Mouse (Mus musculus): ENCODE measurements around the gene Slc43a1. TPM values are rescaled to one million over a fixed set of nuclear protein-coding genes. Genes with fewer than 3 reads are reported as not detected.

Slc43a1 gene
- 3.6 and 4.3 TPM in 2 replicates for polyA plus RNA-seq (2012; rRNA removed)

DNA sequence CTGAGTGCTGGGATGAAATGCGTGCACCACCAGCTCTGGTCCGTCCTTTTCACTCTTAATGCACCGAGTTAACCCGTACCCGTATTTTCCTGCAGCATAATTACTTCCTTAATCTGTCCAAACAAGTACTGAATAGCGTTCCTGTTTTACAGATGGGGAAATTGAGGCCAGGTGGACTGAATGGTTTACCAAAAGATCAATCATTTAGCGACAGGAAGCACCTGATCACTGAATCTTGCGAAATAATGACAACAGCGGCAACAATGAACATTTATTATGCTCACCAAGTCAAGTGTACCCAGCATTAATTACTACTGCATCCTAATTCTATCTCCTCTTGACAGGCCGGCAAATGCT is at the start of gene Slc43a1:
Gene Slc43a1, plus strand, starts transcription at position 258 of the 357 bp plus-strand sequence.
- peak within 1 kb of the TSS; percentile 58 for H3K4me3 ChIP-seq (ENCODE audit: insufficient read depth, low read depth, low read length)
- DNase-seq: no peak
- H3K27ac ChIP-seq (ENCODE audit: insufficient read depth, low read depth, low read length): 0 out of 2 replicates have a peak within 1 kb of the TSS, but pooled peaks have one; percentile 36
- H3K4me1 ChIP-seq (ENCODE audit: control insufficient read depth, insufficient read depth, low read length): peaks cover 10% of the 10 kb centered on the region; the same call in 1 of the 2 replicates
- 42% methylated on average over 10 of the region's 10 CpGs for WGBS
- peaks cover 4% of the 10 kb centered on the region; the same call in 1 of the 2 replicates for H3K27me3 ChIP-seq (replicated peaks; ENCODE audit: control insufficient read depth, insufficient read depth, low read length)
- no peaks in the 10 kb centered on the region for H3K36me3 ChIP-seq (ENCODE audit: control insufficient read depth, insufficient read depth, low read length)
- TF ChIP-seq CTCF (conservative IDR thresholded peaks at IDR 0.05; ENCODE audit: insufficient read depth, insufficient read length, low read depth, low read length) (no peak), POLR2A (IDR thresholded peaks at IDR 0.05; ENCODE audit: low read depth, low read length) (no peak)

DNA sequence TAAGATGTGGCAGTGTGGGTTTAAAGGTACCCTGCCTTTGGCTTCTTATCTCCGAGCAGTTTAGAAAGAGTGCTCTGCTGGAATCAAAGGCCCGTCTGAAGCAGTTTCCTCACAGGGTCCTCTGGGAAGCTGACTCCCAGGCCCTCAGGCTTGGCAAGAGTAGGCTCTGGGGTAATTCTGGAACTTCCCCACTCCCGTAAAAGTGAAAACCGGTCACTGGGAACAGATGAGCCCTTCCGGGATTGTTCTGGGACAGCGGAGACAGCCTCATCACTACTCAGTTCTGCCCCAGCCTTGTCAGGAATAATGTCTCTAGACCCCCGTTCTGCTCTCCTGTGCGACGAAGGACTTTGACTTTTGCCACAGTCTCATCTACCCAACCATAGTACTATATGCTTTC is 48.2 kb upstream of the Slc43a1 start:
- no peak for DNase-seq
- H3K4me3 ChIP-seq (ENCODE audit: insufficient read depth, low read depth, low read length): no peak overlapping the region
- no peaks in the 10 kb centered on the region for H3K27me3 ChIP-seq (replicated peaks; ENCODE audit: control insufficient read depth, insufficient read depth, low read length)
- no peaks in the 10 kb centered on the region for H3K4me1 ChIP-seq (ENCODE audit: control insufficient read depth, insufficient read depth, low read length)
- no peaks in the 10 kb centered on the region for H3K36me3 ChIP-seq (ENCODE audit: control insufficient read depth, insufficient read depth, low read length)
- H3K27ac ChIP-seq (ENCODE audit: insufficient read depth, low read depth, low read length): no peak overlapping the region
- no peak for TF ChIP-seq POLR2A (IDR thresholded peaks at IDR 0.05; ENCODE audit: low read depth, low read length)
- no peak for TF ChIP-seq CTCF (conservative IDR thresholded peaks at IDR 0.05; ENCODE audit: insufficient read depth, insufficient read length, low read depth, low read length)
- 57% methylated on average over 9 of the region's 9 CpGs for WGBS

DNA sequence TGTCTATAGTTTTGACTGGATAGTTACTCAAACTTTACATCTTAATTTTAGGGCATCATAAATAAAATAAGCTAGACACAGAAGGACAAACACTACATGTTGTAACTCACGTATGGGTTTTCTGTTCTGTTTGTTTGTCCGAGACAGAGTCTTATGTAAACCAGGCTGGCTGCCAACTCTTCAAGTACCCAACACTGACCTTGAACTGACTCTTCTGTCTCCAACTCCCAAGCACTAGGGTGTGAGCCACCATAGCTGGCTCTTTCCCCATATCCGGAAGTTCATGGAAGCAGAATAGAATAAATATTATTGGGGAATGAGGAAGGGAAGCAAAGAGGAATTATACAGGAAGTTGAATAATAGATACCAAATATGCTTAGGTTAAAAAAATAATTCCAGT is 46.1 kb upstream of the Slc43a1 start:
- Histone ChIP-seq H3K4me3 (ENCODE audit: insufficient read depth, low read depth, low read length) (no peak overlapping the region), H3K4me1 (ENCODE audit: control insufficient read depth, insufficient read depth, low read length) (no peaks in the 10 kb centered on the region), H3K36me3 (ENCODE audit: control insufficient read depth, insufficient read depth, low read length) (no peaks in the 10 kb centered on the region), H3K27me3 (replicated peaks; ENCODE audit: control insufficient read depth, insufficient read depth, low read length) (no peaks in the 10 kb centered on the region), H3K27ac (ENCODE audit: insufficient read depth, low read depth, low read length) (no peak overlapping the region)
- TF ChIP-seq CTCF (conservative IDR thresholded peaks at IDR 0.05; ENCODE audit: insufficient read depth, insufficient read length, low read depth, low read length) (no peak), POLR2A (IDR thresholded peaks at IDR 0.05; ENCODE audit: low read depth, low read length) (no peak)
- WGBS: 43% methylated on average over 3 of the region's 3 CpGs
- DNase-seq: peak; percentile 25

DNA sequence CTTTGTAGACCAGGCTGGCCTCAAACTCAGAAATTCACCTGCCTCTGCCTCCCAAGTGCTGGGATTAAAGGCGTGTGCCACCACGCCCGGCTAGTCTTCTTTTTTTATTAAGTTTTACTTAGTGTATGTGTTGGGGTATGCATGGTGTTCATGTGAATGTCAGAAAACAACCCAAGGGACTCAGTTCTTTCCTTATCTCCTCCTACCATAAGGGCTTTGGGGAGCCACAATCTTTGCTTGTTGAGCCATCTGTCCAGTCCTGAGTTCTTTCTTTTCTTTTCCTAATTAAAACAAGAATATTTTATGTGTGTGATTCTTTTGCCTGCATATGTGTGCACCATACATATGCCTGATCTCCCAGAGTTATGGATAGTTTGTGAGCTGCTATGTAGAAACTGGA is 45.5 kb upstream of the Slc43a1 start:
- 83% methylated on average over 3 of the region's 3 CpGs for WGBS
- H3K36me3 ChIP-seq (ENCODE audit: control insufficient read depth, insufficient read depth, low read length): no peaks in the 10 kb centered on the region
- no peak for DNase-seq
- H3K27me3 ChIP-seq (replicated peaks; ENCODE audit: control insufficient read depth, insufficient read depth, low read length): no peaks in the 10 kb centered on the region
- no peak overlapping the region for H3K4me3 ChIP-seq (ENCODE audit: insufficient read depth, low read depth, low read length)
- TF ChIP-seq POLR2A (IDR thresholded peaks at IDR 0.05; ENCODE audit: low read depth, low read length) (no peak), CTCF (conservative IDR thresholded peaks at IDR 0.05; ENCODE audit: insufficient read depth, insufficient read length, low read depth, low read length) (no peak)
- H3K27ac ChIP-seq (ENCODE audit: insufficient read depth, low read depth, low read length): no peak overlapping the region
- no peaks in the 10 kb centered on the region for H3K4me1 ChIP-seq (ENCODE audit: control insufficient read depth, insufficient read depth, low read length)

DNA sequence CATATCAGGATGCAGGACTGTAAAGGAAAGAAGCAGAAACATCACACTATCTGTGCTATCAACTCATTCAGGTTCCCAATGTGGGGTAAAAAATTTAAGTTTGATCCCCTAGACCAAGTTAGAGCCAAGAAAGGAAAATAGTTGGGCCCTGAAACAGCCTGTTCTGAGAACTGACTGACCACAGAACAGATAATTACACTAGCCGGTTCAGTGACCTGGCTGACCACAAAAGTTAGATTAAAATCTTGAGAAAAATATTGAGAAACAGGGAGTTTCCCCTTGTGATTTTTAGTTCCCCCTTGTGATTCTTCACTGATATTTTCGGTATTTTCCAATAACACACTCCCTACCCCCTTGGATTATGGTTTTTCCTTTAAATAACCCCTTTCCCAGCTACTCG is 44.8 kb upstream of the Slc43a1 start:
- no peak overlapping the region for H3K4me3 ChIP-seq (ENCODE audit: insufficient read depth, low read depth, low read length)
- TF ChIP-seq CTCF (conservative IDR thresholded peaks at IDR 0.05; ENCODE audit: insufficient read depth, insufficient read length, low read depth, low read length) (no peak), POLR2A (IDR thresholded peaks at IDR 0.05; ENCODE audit: low read depth, low read length) (no peak)
- H3K27me3 ChIP-seq (replicated peaks; ENCODE audit: control insufficient read depth, insufficient read depth, low read length): no peaks in the 10 kb centered on the region
- DNase-seq: no peak
- H3K27ac ChIP-seq (ENCODE audit: insufficient read depth, low read depth, low read length): no peak overlapping the region
- H3K36me3 ChIP-seq (ENCODE audit: control insufficient read depth, insufficient read depth, low read length): no peaks in the 10 kb centered on the region
- WGBS: 82% methylated on average over 3 of the region's 3 CpGs
- H3K4me1 ChIP-seq (ENCODE audit: control insufficient read depth, insufficient read depth, low read length): no peaks in the 10 kb centered on the region

DNA sequence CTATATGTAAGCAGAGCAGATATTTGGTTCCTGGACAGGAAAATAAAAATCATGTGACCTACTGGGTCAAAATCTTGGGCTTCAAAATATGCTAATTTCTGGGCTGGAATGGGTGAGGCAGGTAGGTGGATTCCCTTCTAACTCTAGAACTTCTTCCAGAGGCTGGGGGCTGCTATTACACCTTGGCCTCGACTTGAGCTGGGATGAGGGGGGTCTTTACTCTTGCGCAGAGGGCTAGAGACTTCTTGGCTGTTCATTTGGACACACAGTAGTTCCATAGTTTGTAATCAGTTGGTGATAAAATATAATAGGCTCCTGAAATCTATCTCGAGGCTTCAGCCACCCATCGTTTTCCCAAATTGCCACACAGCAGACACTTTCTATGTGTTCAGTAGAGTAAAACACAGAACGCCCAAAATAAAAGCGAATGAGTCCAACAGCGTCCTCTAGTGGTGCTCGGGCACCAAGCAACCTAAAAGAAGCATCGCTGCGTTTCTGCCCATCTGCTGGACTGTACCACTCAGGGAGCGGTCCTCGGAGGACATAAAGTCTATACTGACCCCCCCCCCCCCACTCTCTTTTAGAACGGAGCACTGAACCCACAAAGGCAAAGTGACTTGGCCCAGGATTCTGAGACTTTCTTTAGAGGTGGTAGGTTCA is 40.7 kb upstream of the Slc43a1 start:
- TF ChIP-seq CTCF (conservative IDR thresholded peaks at IDR 0.05; ENCODE audit: insufficient read depth, insufficient read length, low read depth, low read length): peak; percentile 89
- no peak for TF ChIP-seq POLR2A (IDR thresholded peaks at IDR 0.05; ENCODE audit: low read depth, low read length)
- 9% methylated on average over 13 of the region's 13 CpGs for WGBS
- no peaks in the 10 kb centered on the region for H3K36me3 ChIP-seq (ENCODE audit: control insufficient read depth, insufficient read depth, low read length)
- H3K27me3 ChIP-seq (replicated peaks; ENCODE audit: control insufficient read depth, insufficient read depth, low read length): no peaks in the 10 kb centered on the region
- 0 out of 2 replicates have a peak, but pooled peaks cover 2% of the 10 kb centered on the region for H3K4me1 ChIP-seq (ENCODE audit: control insufficient read depth, insufficient read depth, low read length)
- peak overlapping the region; percentile 78 for H3K4me3 ChIP-seq (ENCODE audit: insufficient read depth, low read depth, low read length)
- no peak overlapping the region for H3K27ac ChIP-seq (ENCODE audit: insufficient read depth, low read depth, low read length)
- peak; percentile 73 for DNase-seq

DNA sequence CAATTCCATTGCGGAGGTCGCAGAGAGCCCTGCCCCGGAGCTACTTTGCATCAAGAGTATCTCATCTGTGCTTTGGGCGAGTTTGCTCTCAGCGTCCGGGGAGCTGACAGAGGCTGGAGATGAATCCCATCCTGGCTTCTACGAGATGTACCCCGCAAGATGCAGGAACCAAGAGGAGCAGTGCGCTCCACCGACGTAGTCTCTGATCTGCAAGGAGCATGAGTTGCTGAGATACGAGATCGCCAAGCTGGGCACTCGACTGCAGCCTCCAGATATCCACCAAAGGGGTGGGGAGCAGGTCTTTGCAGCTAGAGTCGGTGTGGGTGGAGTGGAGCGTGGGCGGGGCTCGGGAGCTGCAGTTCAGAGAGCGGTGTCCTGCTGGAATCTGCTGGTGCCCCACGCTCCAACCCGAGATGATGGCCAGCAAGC is 40.1 kb upstream of the Slc43a1 start, which contains the start of gene Ube2l6:
Gene Ube2l6, plus strand, starts transcription at position 336 of the 429 bp plus-strand sequence.
- under 1% methylated on average over 21 of the region's 21 CpGs for WGBS
- DNase-seq: peak; percentile 76
- peak within 1 kb of the TSS; percentile 39 for H3K27ac ChIP-seq (ENCODE audit: insufficient read depth, low read depth, low read length)
- H3K27me3 ChIP-seq (replicated peaks; ENCODE audit: control insufficient read depth, insufficient read depth, low read length): no peaks in the 10 kb centered on the region
- no peaks in the 10 kb centered on the region for H3K36me3 ChIP-seq (ENCODE audit: control insufficient read depth, insufficient read depth, low read length)
- peak within 1 kb of the TSS; percentile 78 for H3K4me3 ChIP-seq (ENCODE audit: insufficient read depth, low read depth, low read length)
- H3K4me1 ChIP-seq (ENCODE audit: control insufficient read depth, insufficient read depth, low read length): 0 out of 2 replicates have a peak, but pooled peaks cover 2% of the 10 kb centered on the region
- TF ChIP-seq CTCF (conservative IDR thresholded peaks at IDR 0.05; ENCODE audit: insufficient read depth, insufficient read length, low read depth, low read length) (0 out of 2 replicates have a peak, but pooled peaks have one; percentile 1), POLR2A (IDR thresholded peaks at IDR 0.05; ENCODE audit: low read depth, low read length) (no peak)
